Mouse (Mus musculus) liver, embryonic 14.5 days (tissue): ENCODE measurements at regions not wholly inside any gene's neighbourhood (a gene's known extent, or its start where the extent isn't known, plus 50 kb on each side); places are given as distances from the start of the nearest gene placed in this dataset.

Experiments
- CTCF ChIP-seq: IDR thresholded peaks from 2 replicates; pipeline ENCODE4 v1.5.1; 2016; ENCODE audit warnings: antibody characterized with exemption, low read depth, control low read depth
- EP300 ChIP-seq: IDR thresholded peaks from 2 replicates; pipeline ENCODE4 v1.6.1; 2016; ENCODE audit warnings: antibody characterized with exemption, low read depth

- no peak for TF ChIP-seq EP300
- TF ChIP-seq CTCF: no peak
Measured at GRCm38 (mm10) chr1:81637357-81637756, 560.6 kb downstream of the Nyap2 start.
